Mouse (Mus musculus) liver, embryonic 13.5 days (tissue): ENCODE results near the gene Rbks. TPM values are rescaled to one million over a fixed set of nuclear protein-coding genes. Genes with fewer than 3 reads are reported as not detected.
"Not testable (repeated sequence)": the region's sequence is repeated elsewhere in the genome, so short reads cannot be mapped to it uniquely, and the experiment has no call there.

ENCODE experiments used
- ATAC-seq: fragments of 200-750 bp; cut with Nextera tagmentation; 2 replicates; pipeline ENCODE4 v1.8.0; 2017; ENCODE audit warnings: low read depth, mild to moderate bottlenecking, moderate number of reproducible peaks, moderate library complexity
- DNase-seq: peaks from one replicate; pipeline ENCODE4 v3.0.0; 2022
- H3K27ac ChIP-seq: fragments of 300-500 bp; sonication (generic); 2 replicates; pipeline ENCODE4 v1.5.1; 2015; ENCODE audit warnings: moderate library complexity, mild to moderate bottlenecking, inconsistent platforms
- H3K27me3 ChIP-seq: fragments of 300-500 bp; sonication (generic); 2 replicates; pipeline ENCODE4 v1.6.1; 2015; ENCODE audit warnings: mild to moderate bottlenecking, inconsistent platforms
- H3K36me3 ChIP-seq: fragments of 300-500 bp; sonication (generic); 2 replicates; pipeline ENCODE4 v1.6.1; 2015; ENCODE audit warnings: mild to moderate bottlenecking, inconsistent platforms
- H3K4me1 ChIP-seq: fragments of 300-500 bp; sonication (generic); replicated peaks from 2 replicates; pipeline ENCODE4 v1.6.1; 2015; ENCODE audit warnings: inconsistent platforms
- H3K4me2 ChIP-seq: fragments of 300-500 bp; sonication (generic); 2 replicates; pipeline ENCODE4 v1.6.1; 2015; ENCODE audit warnings: inconsistent platforms, mild to moderate bottlenecking, moderate library complexity
- H3K4me3 ChIP-seq: fragments of 300-500 bp; sonication (generic); replicated peaks from 2 replicates; pipeline ENCODE4 v1.5.1; 2015; ENCODE audit warnings: mild to moderate bottlenecking, inconsistent platforms
- H3K9ac ChIP-seq: fragments of 300-500 bp; sonication (generic); 2 replicates; pipeline ENCODE4 v1.6.1; 2015; ENCODE audit warnings: mild to moderate bottlenecking, inconsistent platforms
- H3K9me3 ChIP-seq: fragments of 300-500 bp; sonication (generic); replicated peaks from 2 replicates; pipeline ENCODE4 v1.6.1; 2016; ENCODE audit warnings: inconsistent platforms
- whole genome bisulfite sequencing: fragments of 180-500 bp; shearing (Covaris S2); methylation state at CpG from one replicate; pipeline ENCODE4 v1.1.7; 2015; ENCODE audit not compliant: insufficient replicate concordance; 5-methylcytosine and 5-hydroxymethylcytosine counted together
- polyA plus RNA-seq: library from polyadenylated mRNA; unstranded; fragments of >200 nt; fragmentation: Nextera tagmentation; extraction: Ambion mirVana; gene quantifications from 2 replicates; pipeline ENCODE4 v1.2.1, GENCODE M21; 2015

The Rbks gene
- polyA plus RNA-seq, 1 experiment from 2014 or later, result 21.2 TPM

- Histone ChIP-seq H3K36me3 (peaks cover 9% of the 10 kb centered on the region; the same call in 1 of the 2 replicates), H3K9ac (no peak overlapping the region), H3K27me3 (no peaks in the 10 kb centered on the region), H3K27ac (no peak overlapping the region), H3K4me1 (no peaks in the 10 kb centered on the region), H3K9me3 (no peaks in the 10 kb centered on the region), H3K4me2 (no peak overlapping the region), H3K4me3 (no peak overlapping the region)
- WGBS, result 74% methylated on average over 3 of the region's 3 CpGs
- DNase-seq (no peak), ATAC-seq (no peak)
Measured at GRCm38 (mm10) chr5:31642300-31642699, 55.1 kb downstream of the Rbks start.

GRCm38 (mm10) chr5:31640542-31640941 lies 56.9 kb downstream of the Rbks start:
- H3K9me3 ChIP-seq, result no peaks in the 10 kb centered on the region
- WGBS, result 81% methylated on average over 2 of the region's 2 CpGs
- H3K4me1 ChIP-seq, result peaks cover 5% of the 10 kb centered on the region
- H3K27ac ChIP-seq, result no peak overlapping the region
- no peak overlapping the region for H3K4me2 ChIP-seq
- H3K36me3 ChIP-seq, result 0 out of 2 replicates have a peak, but pooled peaks cover 4% of the 10 kb centered on the region
- no peak for ATAC-seq
- no peak overlapping the region for H3K4me3 ChIP-seq
- no peaks in the 10 kb centered on the region for H3K27me3 ChIP-seq
- no peak overlapping the region for H3K9ac ChIP-seq
- DNase-seq, result no peak

GRCm38 (mm10) chr5:31636636-31637253 lies 60.7 kb downstream of the Rbks start:
- Histone ChIP-seq H3K9me3 (no peaks in the 10 kb centered on the region), H3K4me3 (no peak overlapping the region), H3K36me3 (no peaks in the 10 kb centered on the region), H3K4me2 (no peak overlapping the region), H3K4me1 (peaks cover 9% of the 10 kb centered on the region), H3K9ac (no peak overlapping the region), H3K27ac (peak overlapping the region; percentile 30; the same call in 1 of the 2 replicates), H3K27me3 (no peaks in the 10 kb centered on the region)
- no peak for DNase-seq
- WGBS, result 39% methylated on average over 9 of the region's 9 CpGs
- ATAC-seq, result peak; percentile 50

GRCm38 (mm10) chr5:31634679-31635078 lies 62.7 kb downstream of the Rbks start:
- WGBS, result 78% methylated on average over 5 of the region's 5 CpGs
- Histone ChIP-seq H3K27ac (no peak overlapping the region), H3K9me3 (no peaks in the 10 kb centered on the region), H3K9ac (no peak overlapping the region), H3K4me2 (no peak overlapping the region), H3K27me3 (no peaks in the 10 kb centered on the region), H3K4me1 (peaks cover 9% of the 10 kb centered on the region), H3K4me3 (no peak overlapping the region), H3K36me3 (no peaks in the 10 kb centered on the region)
- ATAC-seq, result no peak
- no peak for DNase-seq

GRCm38 (mm10) chr5:31634161-31634560 lies 63.3 kb downstream of the Rbks start:
- Histone ChIP-seq H3K36me3 (no peaks in the 10 kb centered on the region), H3K4me3 (no peak overlapping the region), H3K9me3 (no peaks in the 10 kb centered on the region), H3K27me3 (no peaks in the 10 kb centered on the region), H3K4me1 (peaks cover 9% of the 10 kb centered on the region), H3K4me2 (no peak overlapping the region), H3K9ac (no peak overlapping the region), H3K27ac (no peak overlapping the region)
- WGBS, result 65% methylated on average over 4 of the region's 4 CpGs
- ATAC-seq, result no peak
- no peak for DNase-seq

GRCm38 (mm10) chr5:31631169-31631568 lies 66.3 kb downstream of the Rbks start:
- not testable (repeated sequence) for H3K9me3 ChIP-seq, H3K36me3 ChIP-seq, H3K27me3 ChIP-seq, H3K4me2 ChIP-seq, H3K4me1 ChIP-seq, H3K9ac ChIP-seq, DNase-seq, ATAC-seq, H3K27ac ChIP-seq, H3K4me3 ChIP-seq
- WGBS, result 90% methylated on average over 4 of the region's 4 CpGs

GRCm38 (mm10) chr5:31630064-31630463 lies 67.4 kb downstream of the Rbks start:
- H3K27ac ChIP-seq, result no peak overlapping the region
- no peak for DNase-seq
- H3K9me3 ChIP-seq, result no peaks in the 10 kb centered on the region
- 64% methylated on average over 5 of the region's 5 CpGs for WGBS
- ATAC-seq, result no peak
- H3K4me3 ChIP-seq, result no peak overlapping the region
- H3K27me3 ChIP-seq, result no peaks in the 10 kb centered on the region
- H3K4me1 ChIP-seq, result 0 out of 2 replicates have a peak, but pooled peaks cover 4% of the 10 kb centered on the region
- no peak overlapping the region for H3K9ac ChIP-seq
- no peak overlapping the region for H3K4me2 ChIP-seq
- 0 out of 2 replicates have a peak, but pooled peaks cover 2% of the 10 kb centered on the region for H3K36me3 ChIP-seq

GRCm38 (mm10) chr5:31628555-31628954 lies 68.9 kb downstream of the Rbks start:
- no peaks in the 10 kb centered on the region for H3K4me1 ChIP-seq
- peaks cover 2% of the 10 kb centered on the region; the same call in 1 of the 2 replicates for H3K36me3 ChIP-seq
- H3K27me3 ChIP-seq, result no peaks in the 10 kb centered on the region
- no peak overlapping the region for H3K9ac ChIP-seq
- no peak overlapping the region for H3K4me2 ChIP-seq
- H3K4me3 ChIP-seq, result no peak overlapping the region
- H3K27ac ChIP-seq, result no peak overlapping the region
- no peak for DNase-seq
- no peaks in the 10 kb centered on the region for H3K9me3 ChIP-seq
- WGBS, result 77% methylated on average over 8 of the region's 8 CpGs
- no peak for ATAC-seq

- no peak for ATAC-seq
- WGBS, result 74% methylated on average over 9 of the region's 9 CpGs
Measured at GRCm38 (mm10) chr5:31627562-31628526, 69.6 kb downstream of the Rbks start.

GRCm38 (mm10) chr5:31627117-31627516 lies 70.3 kb downstream of the Rbks start:
- Histone ChIP-seq H3K4me3 (no peak overlapping the region), H3K27me3 (no peaks in the 10 kb centered on the region), H3K9ac (no peak overlapping the region), H3K27ac (no peak overlapping the region), H3K4me1 (no peaks in the 10 kb centered on the region), H3K4me2 (no peak overlapping the region), H3K9me3 (no peaks in the 10 kb centered on the region), H3K36me3 (peaks cover 12% of the 10 kb centered on the region)
- 60% methylated on average over 3 of the region's 3 CpGs for WGBS
- no peak for ATAC-seq
- DNase-seq, result no peak

More at GRCm38 (mm10) chr5:31627562-31628526, 69.6 kb downstream of the Rbks start:
- Histone ChIP-seq H3K9ac (no peak overlapping the region), H3K4me1 (no peaks in the 10 kb centered on the region), H3K27ac (no peak overlapping the region), H3K9me3 (no peaks in the 10 kb centered on the region), H3K4me3 (no peak overlapping the region), H3K4me2 (no peak overlapping the region), H3K36me3 (peaks cover 5% of the 10 kb centered on the region; the same call in 1 of the 2 replicates), H3K27me3 (no peaks in the 10 kb centered on the region)
- no peak for DNase-seq

GRCm38 (mm10) chr5:31620326-31620725 lies 77.1 kb downstream of the Rbks start:
- no peak overlapping the region for H3K9ac ChIP-seq
- 82% methylated on average over 3 of the region's 3 CpGs for WGBS
- no peak overlapping the region for H3K4me3 ChIP-seq
- no peaks in the 10 kb centered on the region for H3K9me3 ChIP-seq
- DNase-seq (no peak), ATAC-seq (no peak)
- no peak overlapping the region for H3K27ac ChIP-seq
- H3K4me1 ChIP-seq, result peaks cover 9% of the 10 kb centered on the region
- H3K27me3 ChIP-seq, result no peaks in the 10 kb centered on the region
- no peak overlapping the region for H3K4me2 ChIP-seq
- H3K36me3 ChIP-seq, result peaks cover 64% of the 10 kb centered on the region
